Mouse (Mus musculus): ENCODE data around the gene Vmn2r88.
"Not testable (repeated sequence)": the region's sequence is repeated elsewhere in the genome, so short reads cannot be mapped to it uniquely, and the experiment has no call there.

Gene Vmn2r88

DNA sequence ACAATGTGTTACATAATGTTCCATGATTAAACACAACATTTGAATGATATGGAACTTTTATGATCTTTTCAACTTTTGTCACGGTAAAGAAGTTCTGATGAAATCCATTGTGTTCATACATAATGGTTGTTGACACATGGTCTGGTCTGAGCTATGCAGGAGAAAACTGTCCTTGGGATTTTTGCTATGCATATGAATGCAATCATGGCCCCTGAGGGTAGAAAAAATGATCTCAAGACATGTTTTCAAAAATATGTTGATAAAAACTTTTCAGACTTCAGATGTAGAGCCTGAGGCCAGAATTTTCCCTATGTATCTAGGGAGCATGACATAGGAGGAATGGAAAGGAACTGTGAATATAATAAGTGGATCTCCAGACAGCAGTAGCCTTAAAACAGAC is at the start of gene Vmn2r88:
Vmn2r88 (plus strand) TSS at position 301 of the 400 bp plus-strand sequence.
- no peak for DNase-seq (ENCODE audit: low read depth, low spot score)

DNA sequence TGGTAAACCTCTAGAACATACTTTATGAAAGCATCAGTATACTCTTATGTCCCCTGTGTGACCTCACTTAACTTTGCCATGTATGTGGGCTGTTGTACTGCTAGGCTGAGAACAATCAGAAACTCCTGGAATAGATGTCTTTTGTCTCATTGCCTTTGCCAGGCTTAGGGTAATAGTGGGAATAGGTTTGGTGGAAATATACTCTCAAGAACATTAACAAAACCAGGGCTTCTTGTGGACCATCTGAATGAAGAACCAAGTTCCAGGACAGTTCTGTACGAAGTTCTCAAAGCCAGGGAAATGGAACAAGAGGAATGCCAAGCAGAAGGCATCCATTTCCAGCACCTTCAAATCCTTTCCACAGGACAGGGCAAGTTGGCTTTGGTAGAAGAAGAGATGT is 49.2 kb upstream of the Vmn2r88 start, which contains the start of gene Gm7247:
Gm7247 (plus strand) TSS at position 301 of the 400 bp plus-strand sequence.
- no peak for DNase-seq (ENCODE audit: low read depth, low spot score)

- no peak for DNase-seq (ENCODE audit: low read depth, low spot score)
Observed at GRCm38 (mm10) chr14:51382805-51383204, 27.8 kb upstream of the Vmn2r88 start.

DNA sequence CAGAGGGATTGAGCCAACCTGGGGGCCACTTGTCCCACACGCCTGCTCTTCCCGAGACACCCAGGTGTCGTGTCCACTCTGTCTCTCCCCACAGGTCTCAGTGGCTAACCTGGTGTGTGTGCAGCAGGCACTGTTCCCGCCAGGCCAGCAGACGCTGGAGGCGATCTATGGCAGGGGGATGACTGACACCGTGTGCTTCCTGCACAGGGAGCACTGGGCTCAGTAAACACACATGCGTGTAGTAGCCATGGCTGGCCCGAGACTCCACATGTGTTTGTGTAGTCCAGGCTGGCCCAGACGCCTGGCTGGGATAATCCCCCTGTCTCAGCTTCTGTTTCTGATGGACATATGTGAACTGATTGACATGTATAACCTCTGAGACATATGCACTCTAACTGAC is 26.3 kb upstream of the Vmn2r88 start:
- DNase-seq (ENCODE audit: low read depth, low spot score) = no peak

DNA sequence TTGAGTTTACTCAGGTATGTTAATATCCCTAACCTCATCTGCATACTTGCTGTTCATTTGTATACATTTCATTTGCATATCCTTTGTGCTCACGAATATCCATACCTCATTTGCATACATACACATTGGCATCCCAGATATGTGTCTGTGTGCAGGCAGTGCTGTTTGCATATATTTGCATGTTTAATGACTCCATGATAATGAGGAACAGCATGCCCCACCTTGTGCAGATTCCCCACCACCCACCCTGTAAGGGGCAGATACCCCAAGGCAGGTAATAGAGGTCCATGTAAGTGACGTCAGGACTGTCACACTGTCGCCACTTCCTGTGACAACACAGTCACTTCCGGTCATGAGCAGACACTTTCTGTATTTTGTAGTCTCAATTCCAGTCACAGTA is 24.9 kb upstream of the Vmn2r88 start:
- no peak for DNase-seq (ENCODE audit: low read depth, low spot score)

- no peak for DNase-seq (ENCODE audit: low read depth, low spot score)
Observed at GRCm38 (mm10) chr14:51387768-51388167, 22.9 kb upstream of the Vmn2r88 start.

DNA sequence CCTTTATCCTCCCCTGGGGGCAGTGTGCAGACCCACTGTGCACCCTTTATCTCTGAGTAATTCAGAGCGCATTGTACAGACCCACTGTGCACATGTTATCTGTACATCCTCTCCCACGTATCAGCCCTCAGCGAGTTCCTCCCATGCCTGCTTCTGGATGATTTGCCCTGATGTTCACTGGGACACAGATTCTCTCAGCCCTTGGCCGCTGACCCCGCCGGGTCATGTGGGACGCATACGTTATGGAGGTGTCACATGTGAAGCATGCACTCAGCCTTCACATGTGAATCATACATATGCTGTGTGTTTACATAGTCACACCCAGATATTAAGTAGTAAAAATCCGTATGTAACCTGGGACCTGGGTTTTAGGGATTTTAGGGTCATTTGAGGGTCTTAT is 22.4 kb upstream of the Vmn2r88 start:
- DNase-seq (ENCODE audit: low read depth, low spot score) = no peak

DNA sequence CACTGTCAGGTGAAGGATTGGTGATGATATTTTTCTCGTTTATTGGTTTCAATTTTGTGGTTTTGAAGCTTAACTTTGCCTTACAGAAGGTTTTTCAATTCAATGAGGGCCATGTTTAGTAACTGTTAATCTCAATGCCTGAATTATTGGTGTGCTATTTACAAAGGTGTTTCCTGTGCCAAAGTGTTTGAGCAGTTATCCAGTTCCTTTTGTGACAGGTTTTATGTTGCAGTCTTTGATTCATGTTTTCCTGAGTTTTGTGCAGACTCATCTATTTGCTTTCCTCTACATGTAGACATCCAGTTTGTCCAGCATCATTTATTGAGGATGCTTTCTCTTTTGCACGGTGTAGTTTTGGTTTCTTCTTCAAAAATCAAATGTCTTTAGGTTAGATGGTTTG is 13.3 kb downstream of the Vmn2r88 start:
- DNase-seq (ENCODE audit: low read depth, low spot score) = no peak

- not testable (repeated sequence) for DNase-seq (ENCODE audit: low read depth, low spot score)
Observed at GRCm38 (mm10) chr14:51430138-51430537, 19.5 kb downstream of the Vmn2r88 start.

GRCm38 (mm10) chr14:51434546-51434945 is 23.9 kb downstream of the Vmn2r88 start:
- DNase-seq (ENCODE audit: low read depth, low spot score) = no peak

- no peak for DNase-seq (ENCODE audit: low read depth, low spot score)
Observed at GRCm38 (mm10) chr14:51435020-51435419, 24.4 kb downstream of the Vmn2r88 start.

- DNase-seq (ENCODE audit: low read depth, low spot score) = no peak
Observed at GRCm38 (mm10) chr14:51438955-51439354, 28.3 kb downstream of the Vmn2r88 start.

- not testable (repeated sequence) for DNase-seq (ENCODE audit: low read depth, low spot score)
Observed at GRCm38 (mm10) chr14:51451557-51451956, 40.9 kb downstream of the Vmn2r88 start, which contains the start of gene Vmn2r89. Gene Vmn2r89 (plus strand): TSS chr14:51451857.
